Mouse (Mus musculus): ENCODE data around the gene B4galnt1.

DNA sequence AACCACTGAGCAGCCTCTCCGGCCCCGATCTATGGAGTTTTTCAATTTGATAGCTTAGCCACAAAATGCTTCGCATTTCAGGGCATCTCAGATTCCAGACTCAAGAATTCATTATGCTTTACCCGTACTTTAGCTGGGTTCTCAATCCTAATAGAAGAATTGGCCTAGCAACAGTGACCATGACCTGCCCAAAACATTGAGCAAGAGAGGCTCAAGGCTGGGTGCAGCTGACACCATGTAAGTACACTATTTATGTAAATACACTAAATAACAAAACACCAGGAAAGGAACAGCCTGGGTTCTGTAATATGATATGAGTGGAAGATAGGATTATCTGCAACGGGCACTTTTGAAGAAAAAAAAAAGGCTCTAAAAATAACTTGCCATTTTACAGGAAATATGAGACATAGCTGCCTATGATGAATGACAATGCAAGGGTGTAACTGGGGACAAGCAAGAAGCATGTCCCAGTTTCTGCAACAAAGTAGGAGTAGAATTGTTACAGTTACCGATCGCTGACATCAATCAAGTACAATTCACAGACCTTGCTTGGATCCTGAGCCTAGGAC lies 37.2 kb upstream of the B4galnt1 start:
- TF ChIP-seq CTCF (IDR thresholded peaks at IDR 0.05; ENCODE audit: low read depth) (no peak), EP300 (optimal IDR thresholded peaks at IDR 0.05) (no peak)

Measured in stomach, postnatal 0 days (tissue).